Mouse (Mus musculus): ENCODE data around the gene Akr1a1. TPM values are rescaled to one million over a fixed set of nuclear protein-coding genes. Genes with fewer than 3 reads are reported as not detected.

Akr1a1 gene
- polyA plus RNA-seq, 1 experiment from 2014 or later = 795 TPM

- Histone ChIP-seq H3K36me3 (ENCODE audit: control insufficient read depth, insufficient read depth, low read length) (peaks cover 4% of the 10 kb centered on the region; the same call in 1 of the 2 replicates), H3K4me2 (replicated peaks; ENCODE audit: low read depth, low read length) (peak within 1 kb of the TSS; percentile 67), H3K9ac (replicated peaks; ENCODE audit: low read depth, low read length) (peak within 1 kb of the TSS; percentile 93), H3K9me3 (ENCODE audit: control insufficient read depth, low read depth, low read length) (no peaks in the 10 kb centered on the region), H3K27ac (ENCODE audit: low read length) (peak within 1 kb of the TSS; percentile 98), H3K27me3 (ENCODE audit: control insufficient read depth, insufficient read depth, low read length) (no peaks in the 10 kb centered on the region), H3K4me3 (ENCODE audit: low read depth, low read length) (peak within 1 kb of the TSS; percentile 100), H3K4me1 (ENCODE audit: control insufficient read depth, insufficient read depth, low read length) (peaks cover 12% of the 10 kb centered on the region)
- 7% methylated on average over 23 of the region's 23 CpGs for WGBS
- ATAC-seq (ENCODE audit: insufficient number of reproducible peaks, insufficient read depth, low FRiP score, low read depth) = peak; percentile 89
Measured at GRCm38 (mm10) chr4:116627722-116628662, 23.5 kb downstream of the Akr1a1 start, which contains the start of gene Nasp. TSS of gene Nasp (minus strand) at chr4:116627941.

- Histone ChIP-seq H3K4me2 (replicated peaks; ENCODE audit: low read depth, low read length) (peak overlapping the region; percentile 67), H3K27ac (ENCODE audit: low read length) (peak overlapping the region; percentile 98), H3K27me3 (ENCODE audit: control insufficient read depth, insufficient read depth, low read length) (no peaks in the 10 kb centered on the region), H3K4me1 (ENCODE audit: control insufficient read depth, insufficient read depth, low read length) (peaks cover 12% of the 10 kb centered on the region), H3K9me3 (ENCODE audit: control insufficient read depth, low read depth, low read length) (no peaks in the 10 kb centered on the region), H3K4me3 (ENCODE audit: low read depth, low read length) (peak overlapping the region; percentile 100), H3K9ac (replicated peaks; ENCODE audit: low read depth, low read length) (peak overlapping the region; percentile 93), H3K36me3 (ENCODE audit: control insufficient read depth, insufficient read depth, low read length) (peaks cover 4% of the 10 kb centered on the region)
- 0% methylated on average over 13 of the region's 13 CpGs for WGBS
- ATAC-seq (ENCODE audit: insufficient number of reproducible peaks, insufficient read depth, low FRiP score, low read depth) = peak; percentile 91
Measured at GRCm38 (mm10) chr4:116627359-116627716, 24.1 kb downstream of the Akr1a1 start.

GRCm38 (mm10) chr4:116626658-116627358 is 24.7 kb downstream of the Akr1a1 start:
- peak overlapping the region; percentile 93 for H3K9ac ChIP-seq (replicated peaks; ENCODE audit: low read depth, low read length)
- H3K4me3 ChIP-seq (ENCODE audit: low read depth, low read length) = peak overlapping the region; percentile 100
- H3K27me3 ChIP-seq (ENCODE audit: control insufficient read depth, insufficient read depth, low read length) = no peaks in the 10 kb centered on the region
- peak; percentile 86 for ATAC-seq (ENCODE audit: insufficient number of reproducible peaks, insufficient read depth, low FRiP score, low read depth)
- H3K4me2 ChIP-seq (replicated peaks; ENCODE audit: low read depth, low read length) = peak overlapping the region; percentile 67
- WGBS = under 1% methylated on average over 49 of the region's 53 CpGs
- H3K36me3 ChIP-seq (ENCODE audit: control insufficient read depth, insufficient read depth, low read length) = peaks cover 7% of the 10 kb centered on the region
- H3K4me1 ChIP-seq (ENCODE audit: control insufficient read depth, insufficient read depth, low read length) = peaks cover 12% of the 10 kb centered on the region
- no peaks in the 10 kb centered on the region for H3K9me3 ChIP-seq (ENCODE audit: control insufficient read depth, low read depth, low read length)
- H3K27ac ChIP-seq (ENCODE audit: low read length) = peak overlapping the region; percentile 98

- no peak overlapping the region for H3K4me3 ChIP-seq (ENCODE audit: low read depth, low read length)
- 94% methylated on average over 4 of the region's 4 CpGs for WGBS
- peaks cover 12% of the 10 kb centered on the region for H3K4me1 ChIP-seq (ENCODE audit: control insufficient read depth, insufficient read depth, low read length)
- H3K27ac ChIP-seq (ENCODE audit: low read length) = no peak overlapping the region
- peaks cover 22% of the 10 kb centered on the region for H3K36me3 ChIP-seq (ENCODE audit: control insufficient read depth, insufficient read depth, low read length)
- ATAC-seq (ENCODE audit: insufficient number of reproducible peaks, insufficient read depth, low FRiP score, low read depth) = no peak
- H3K9ac ChIP-seq (replicated peaks; ENCODE audit: low read depth, low read length) = no peak overlapping the region
- H3K4me2 ChIP-seq (replicated peaks; ENCODE audit: low read depth, low read length) = no peak overlapping the region
- H3K9me3 ChIP-seq (ENCODE audit: control insufficient read depth, low read depth, low read length) = no peaks in the 10 kb centered on the region
- H3K27me3 ChIP-seq (ENCODE audit: control insufficient read depth, insufficient read depth, low read length) = no peaks in the 10 kb centered on the region
Measured at GRCm38 (mm10) chr4:116624831-116625230, 26.6 kb downstream of the Akr1a1 start.

GRCm38 (mm10) chr4:116615237-116615636 is 36.2 kb downstream of the Akr1a1 start:
- ATAC-seq (ENCODE audit: insufficient number of reproducible peaks, insufficient read depth, low FRiP score, low read depth) = no peak
- Histone ChIP-seq H3K27me3 (ENCODE audit: control insufficient read depth, insufficient read depth, low read length) (no peaks in the 10 kb centered on the region), H3K9me3 (ENCODE audit: control insufficient read depth, low read depth, low read length) (no peaks in the 10 kb centered on the region), H3K9ac (replicated peaks; ENCODE audit: low read depth, low read length) (no peak overlapping the region), H3K27ac (ENCODE audit: low read length) (no peak overlapping the region), H3K4me1 (ENCODE audit: control insufficient read depth, insufficient read depth, low read length) (no peaks in the 10 kb centered on the region), H3K4me3 (ENCODE audit: low read depth, low read length) (no peak overlapping the region), H3K36me3 (ENCODE audit: control insufficient read depth, insufficient read depth, low read length) (peaks cover 63% of the 10 kb centered on the region), H3K4me2 (replicated peaks; ENCODE audit: low read depth, low read length) (no peak overlapping the region)
- 98% methylated on average over 2 of the region's 2 CpGs for WGBS

GRCm38 (mm10) chr4:116612621-116613020 is 38.9 kb downstream of the Akr1a1 start:
- no peak overlapping the region for H3K4me3 ChIP-seq (ENCODE audit: low read depth, low read length)
- no peaks in the 10 kb centered on the region for H3K9me3 ChIP-seq (ENCODE audit: control insufficient read depth, low read depth, low read length)
- no peak overlapping the region for H3K4me2 ChIP-seq (replicated peaks; ENCODE audit: low read depth, low read length)
- WGBS = 97% methylated on average over 2 of the region's 2 CpGs
- no peak overlapping the region for H3K27ac ChIP-seq (ENCODE audit: low read length)
- no peak for ATAC-seq (ENCODE audit: insufficient number of reproducible peaks, insufficient read depth, low FRiP score, low read depth)
- peaks cover 71% of the 10 kb centered on the region for H3K36me3 ChIP-seq (ENCODE audit: control insufficient read depth, insufficient read depth, low read length)
- H3K27me3 ChIP-seq (ENCODE audit: control insufficient read depth, insufficient read depth, low read length) = no peaks in the 10 kb centered on the region
- no peaks in the 10 kb centered on the region for H3K4me1 ChIP-seq (ENCODE audit: control insufficient read depth, insufficient read depth, low read length)
- no peak overlapping the region for H3K9ac ChIP-seq (replicated peaks; ENCODE audit: low read depth, low read length)

- H3K36me3 ChIP-seq (ENCODE audit: control insufficient read depth, insufficient read depth, low read length) = peaks cover 26% of the 10 kb centered on the region
- ATAC-seq (ENCODE audit: insufficient number of reproducible peaks, insufficient read depth, low FRiP score, low read depth) = peak; percentile 96
- no peaks in the 10 kb centered on the region for H3K27me3 ChIP-seq (ENCODE audit: control insufficient read depth, insufficient read depth, low read length)
- peak overlapping the region; percentile 47 for H3K9ac ChIP-seq (replicated peaks; ENCODE audit: low read depth, low read length)
- WGBS = under 1% methylated on average over 50 of the region's 50 CpGs
- peak overlapping the region; percentile 66 for H3K4me3 ChIP-seq (ENCODE audit: low read depth, low read length)
- H3K4me1 ChIP-seq (ENCODE audit: control insufficient read depth, insufficient read depth, low read length) = peaks cover 18% of the 10 kb centered on the region
- no peaks in the 10 kb centered on the region for H3K9me3 ChIP-seq (ENCODE audit: control insufficient read depth, low read depth, low read length)
- peak overlapping the region; percentile 75; the same call in 1 of the 2 replicates for H3K27ac ChIP-seq (ENCODE audit: low read length)
- peak overlapping the region; percentile 99 for H3K4me2 ChIP-seq (replicated peaks; ENCODE audit: low read depth, low read length)
Measured at GRCm38 (mm10) chr4:116596978-116597881, 54.2 kb downstream of the Akr1a1 start.

Measured in stomach, embryonic 14.5 days (tissue).